1 mouse cellular context compared by ENCODE assay signal in the genomic region with DNA sequence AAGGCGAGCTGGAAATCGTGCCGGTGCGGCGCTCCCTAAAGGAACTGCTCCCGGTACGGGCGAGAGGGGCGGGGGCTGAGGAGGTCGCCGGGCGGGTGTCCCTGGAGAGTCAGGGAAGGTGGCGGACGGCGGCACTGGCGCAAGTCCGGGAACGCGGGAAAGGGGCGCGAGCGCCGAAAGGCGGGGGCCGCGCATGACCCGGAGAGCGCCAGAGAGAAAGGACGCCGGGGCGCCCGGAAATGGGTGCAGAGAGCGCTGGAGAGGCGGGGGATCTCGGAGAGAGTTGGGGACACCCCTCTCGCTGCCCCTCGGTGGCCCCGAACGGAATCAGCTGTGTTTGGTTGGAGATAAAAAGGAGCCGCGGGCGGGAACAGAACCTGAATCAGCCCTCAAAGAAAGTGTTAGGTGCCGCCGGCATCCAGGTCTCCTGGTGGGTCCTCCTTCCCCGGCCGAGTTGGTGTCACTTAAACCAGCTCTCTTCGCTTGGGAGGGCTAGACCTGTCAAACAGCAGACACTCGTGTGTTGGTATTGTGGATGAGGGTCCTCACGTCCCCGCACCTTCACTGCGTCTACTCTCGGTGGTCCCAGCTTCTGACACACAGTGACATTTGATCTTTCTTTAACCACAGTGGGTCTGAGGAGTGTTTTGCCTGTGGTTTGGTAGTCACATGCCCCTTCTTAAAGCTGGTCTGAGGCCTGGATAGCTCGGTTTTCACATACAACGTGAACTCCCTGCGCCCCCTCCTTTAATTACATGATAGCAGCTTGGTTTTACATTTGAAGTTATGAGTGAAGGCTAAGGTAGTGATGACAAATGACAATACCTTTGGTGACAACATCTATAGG.
TF ChIP-seq lines count a peak whose summit lies in the region.

No protein-coding gene starts in this region.

TF ChIP-seq in CH12.LX, 34 proteins besides CTCF, POLR2A, EP300 and RAD21:
- TF ChIP-seq NRF1 (IDR thresholded peaks at IDR 0.05; ENCODE audit: low read depth, low read length) = 0 out of 2 replicates have a peak, but pooled peaks have one; percentile 39
- TF ChIP-seq SIN3A (IDR thresholded peaks at IDR 0.05; ENCODE audit: low read length) = peak; percentile 8; the same call in 1 of the 2 replicates
- no peak for TF ChIP-seq TCF12 (IDR thresholded peaks at IDR 0.05; ENCODE audit: low read depth, low read length)
- no peak; the same call in 1 of the 2 replicates for TF ChIP-seq BHLHE40 (IDR thresholded peaks at IDR 0.05; ENCODE audit: low read depth, low read length)
